Mouse (Mus musculus) stomach, postnatal 0 days (tissue): Measurements from ENCODE around the gene Nfib. TPM values are rescaled to one million over a fixed set of nuclear protein-coding genes. Genes with fewer than 3 reads are reported as not detected.

Experiments used
- ATAC-seq: fragments of 200-750 bp; cut with Nextera tagmentation; 2 replicates; pipeline ENCODE4 v1.8.0; 2017; ENCODE audit not compliant: low FRiP score, low TSS enrichment
- DNase-seq: peaks from one replicate; pipeline ENCODE4 v3.0.0-alpha.2; 2016; ENCODE audit warnings: low spot score
- H3K27ac ChIP-seq: fragments of 300-500 bp; sonication (generic); replicated peaks from 2 replicates; pipeline ENCODE4 v1.5.1; 2014; ENCODE audit warnings: mild to moderate bottlenecking, control low read depth
- H3K27me3 ChIP-seq: fragments of 300-500 bp; sonication (generic); 2 replicates; pipeline ENCODE4 v1.6.1; 2014; ENCODE audit warnings: low read length; ENCODE audit not compliant: control insufficient read depth, insufficient read depth
- H3K36me3 ChIP-seq: fragments of 300-500 bp; sonication (generic); 2 replicates; pipeline ENCODE4 v1.6.1; 2014; ENCODE audit warnings: low read length, mixed read lengths; ENCODE audit not compliant: control insufficient read depth, insufficient read depth
- H3K4me1 ChIP-seq: fragments of 300-500 bp; sonication (generic); replicated peaks from 2 replicates; pipeline ENCODE4 v1.6.1; 2014; ENCODE audit warnings: antibody characterized with exemption; ENCODE audit not compliant: control insufficient read depth, insufficient read depth
- H3K4me2 ChIP-seq: fragments of 300-500 bp; sonication (generic); replicated peaks from 2 replicates; pipeline ENCODE4 v1.6.1; 2014; ENCODE audit warnings: low read depth, mild to moderate bottlenecking, control low read depth, moderate library complexity
- H3K4me3 ChIP-seq: fragments of 300-500 bp; sonication (generic); 2 replicates; pipeline ENCODE4 v1.5.1; 2014; ENCODE audit warnings: low read depth, low read length, control low read depth
- H3K9ac ChIP-seq: fragments of 300-500 bp; sonication (generic); 2 replicates; pipeline ENCODE4 v1.6.1; 2014; ENCODE audit warnings: mild to moderate bottlenecking, low read length, control low read depth, mixed read lengths
- H3K9me3 ChIP-seq: fragments of 300-500 bp; sonication (generic); 2 replicates; pipeline ENCODE4 v1.6.1; 2016; ENCODE audit warnings: low read length; ENCODE audit not compliant: control insufficient read depth
- CTCF ChIP-seq: IDR thresholded peaks from 2 replicates; pipeline ENCODE4 v1.5.1; 2016; ENCODE audit warnings: antibody characterized with exemption, low read depth, mild to moderate bottlenecking, moderate library complexity
- EP300 ChIP-seq: optimal IDR thresholded peaks from 2 replicates; pipeline ENCODE3; 2016; ENCODE audit warnings: antibody characterized with exemption
- WGBS: fragments of 180-500 bp; shearing (Covaris S2); extraction: QIAGEN DNeasy Blood & Tissue Kit; methylation state at CpG from one replicate; pipeline ENCODE4 v1.1.7; 2014; 5-methylcytosine and 5-hydroxymethylcytosine counted together
- polyA plus RNA-seq: library from polyadenylated mRNA; unstranded; fragments of >200 nt; fragmentation: Nextera tagmentation; extraction: Ambion mirVana; gene quantifications from 2 replicates; pipeline ENCODE4 v1.2.1, GENCODE M21; 2015

The Nfib gene
- polyA plus RNA-seq, 1 experiment from 2014 or later: 19.9 TPM

DNA sequence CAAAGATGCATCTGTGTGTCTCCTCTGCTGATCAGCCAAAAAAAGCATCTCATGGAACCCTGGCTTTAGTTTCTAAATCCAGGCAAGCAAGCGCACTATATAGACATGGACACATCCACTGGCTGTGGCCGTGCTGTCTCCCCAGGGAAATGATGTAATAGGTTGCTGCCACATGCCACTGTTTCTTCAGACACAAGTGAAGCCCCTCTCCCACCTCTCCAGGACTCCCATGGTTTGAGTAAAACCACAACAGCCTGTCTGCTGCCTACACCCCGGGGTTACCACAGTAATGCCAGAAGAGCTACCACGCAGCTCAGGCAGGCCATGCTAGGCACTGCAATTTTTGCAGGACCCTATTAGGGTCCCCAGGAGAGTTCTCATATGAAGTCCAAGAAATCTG lies 101.0 kb downstream of the Nfib start:
- Histone ChIP-seq H3K9ac (no peak overlapping the region), H3K4me2 (peak overlapping the region; percentile 20), H3K4me1 (no peaks in the 10 kb centered on the region; the same call in 1 of the 2 replicates), H3K9me3 (no peaks in the 10 kb centered on the region), H3K36me3 (no peaks in the 10 kb centered on the region), H3K27ac (0 out of 2 replicates have a peak overlapping the region, but pooled peaks have one; percentile 45), H3K4me3 (no peak overlapping the region), H3K27me3 (no peaks in the 10 kb centered on the region)
- ATAC-seq (no peak), DNase-seq (no peak)
- no peak for TF ChIP-seq CTCF
- TF ChIP-seq EP300: no peak
- 59% methylated on average over 4 of the region's 4 CpGs for WGBS

DNA sequence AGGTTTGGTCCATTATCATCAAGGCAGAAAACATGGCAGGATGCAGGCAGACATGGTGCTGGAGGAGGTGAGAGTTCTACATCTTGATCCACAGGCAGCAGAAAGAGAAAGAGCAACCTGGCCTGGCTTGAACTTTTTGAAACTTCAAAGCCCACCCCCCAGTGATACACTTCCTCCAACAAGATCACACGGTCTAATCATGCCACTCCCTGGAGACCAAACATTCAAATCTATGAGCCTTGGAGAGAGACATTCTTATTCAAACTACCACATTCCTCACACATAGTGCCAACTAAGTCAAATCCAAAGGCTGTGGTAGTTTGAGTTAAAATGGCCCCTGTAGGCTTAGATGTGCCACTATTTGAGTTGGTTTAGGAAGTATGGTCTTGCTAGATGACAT lies 104.9 kb downstream of the Nfib start:
- Histone ChIP-seq H3K27me3 (no peaks in the 10 kb centered on the region), H3K4me3 (no peak overlapping the region), H3K36me3 (no peaks in the 10 kb centered on the region), H3K4me1 (no peaks in the 10 kb centered on the region; the same call in 1 of the 2 replicates), H3K27ac (no peak overlapping the region), H3K4me2 (no peak overlapping the region), H3K9me3 (no peaks in the 10 kb centered on the region), H3K9ac (no peak overlapping the region)
- DNase-seq (no peak), ATAC-seq (no peak)
- no peak for TF ChIP-seq CTCF
- TF ChIP-seq EP300: no peak
- 79% methylated on average over 1 of the region's 1 CpGs for WGBS

DNA sequence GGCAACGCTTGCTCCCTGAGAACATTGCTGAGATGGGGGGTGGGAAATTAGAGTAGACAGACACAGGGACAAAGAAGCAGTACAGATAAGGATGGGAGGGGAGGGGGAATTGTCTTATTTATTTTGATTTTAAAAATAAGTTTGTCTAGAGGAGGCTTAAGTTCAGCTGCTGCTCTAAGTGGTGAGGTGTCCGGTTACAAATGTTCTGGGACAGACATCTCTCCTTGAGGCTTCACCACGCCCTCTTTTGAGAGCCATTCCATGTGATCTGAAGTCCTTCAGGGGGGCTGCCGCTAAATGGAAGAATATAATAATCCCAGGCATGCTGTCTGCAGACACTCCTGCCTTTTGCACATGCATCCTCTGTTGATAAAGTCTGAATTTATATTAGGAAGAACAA lies 107.1 kb downstream of the Nfib start:
- TF ChIP-seq EP300: no peak
- no peak for TF ChIP-seq CTCF
- Histone ChIP-seq H3K4me2 (no peak overlapping the region), H3K27ac (no peak overlapping the region), H3K4me3 (no peak overlapping the region), H3K36me3 (no peaks in the 10 kb centered on the region), H3K27me3 (no peaks in the 10 kb centered on the region), H3K4me1 (no peaks in the 10 kb centered on the region), H3K9me3 (no peaks in the 10 kb centered on the region), H3K9ac (no peak overlapping the region)
- DNase-seq (no peak), ATAC-seq (no peak; the same call in 1 of the 2 replicates)
- WGBS: 33% methylated on average over 4 of the region's 4 CpGs

DNA sequence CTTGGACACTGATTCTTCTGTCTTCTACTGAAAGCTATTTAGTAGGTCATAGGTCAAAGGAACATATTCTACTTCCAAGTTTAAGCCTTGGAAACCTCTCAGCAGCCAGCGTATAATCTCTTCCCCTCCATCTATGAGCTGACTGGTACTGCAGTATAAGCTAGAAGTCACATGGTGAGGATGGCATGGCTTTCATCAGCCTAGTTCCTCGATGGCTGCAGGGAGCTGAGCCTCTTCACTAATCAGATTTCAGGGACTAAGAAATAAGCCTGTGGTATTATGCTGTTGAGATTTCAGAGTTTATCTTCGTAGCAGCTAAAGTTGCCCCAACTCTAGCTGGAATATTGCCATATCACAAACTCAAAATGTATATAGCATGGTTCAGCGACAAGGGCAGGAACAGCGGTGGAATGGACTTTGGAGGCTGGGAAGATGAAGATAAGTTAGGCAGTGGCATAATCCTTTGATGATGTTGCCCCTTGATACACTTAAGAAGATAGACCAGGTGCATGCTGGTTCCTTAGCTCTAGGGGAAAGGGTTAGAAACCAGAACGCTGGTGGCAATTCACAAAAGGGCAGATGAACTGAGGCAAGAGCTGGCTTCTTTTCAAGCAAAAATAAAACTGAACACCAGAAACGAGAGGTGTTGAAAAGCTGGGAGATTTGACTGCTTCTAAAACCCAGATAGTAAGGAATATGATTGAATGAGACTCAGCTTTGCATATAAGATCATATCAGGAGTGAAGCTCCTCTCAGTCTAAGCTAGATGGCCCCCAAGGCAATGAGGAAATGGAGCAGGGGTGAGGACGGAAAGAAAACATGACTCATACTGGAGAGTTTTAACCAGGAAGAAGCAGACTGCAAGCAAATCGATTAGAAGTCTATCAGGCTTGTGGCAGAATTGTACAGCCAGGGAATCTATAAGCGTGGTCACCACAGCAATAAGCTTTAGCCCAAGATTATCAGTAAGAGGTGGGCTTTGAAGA lies 111.6 kb downstream of the Nfib start:
- ATAC-seq (peak; percentile 89), DNase-seq (peak; percentile 39)
- H3K36me3 ChIP-seq: no peaks in the 10 kb centered on the region
- H3K4me2 ChIP-seq: no peak overlapping the region
- no peak overlapping the region for H3K27ac ChIP-seq
- H3K9me3 ChIP-seq: no peaks in the 10 kb centered on the region
- H3K4me3 ChIP-seq: no peak overlapping the region
- H3K27me3 ChIP-seq: no peaks in the 10 kb centered on the region
- no peaks in the 10 kb centered on the region for H3K4me1 ChIP-seq
- H3K9ac ChIP-seq: no peak overlapping the region
- TF ChIP-seq CTCF (peak; percentile 15; the same call in 1 of the 2 replicates), EP300 (no peak)
- 59% methylated on average over 10 of the region's 10 CpGs for WGBS

DNA sequence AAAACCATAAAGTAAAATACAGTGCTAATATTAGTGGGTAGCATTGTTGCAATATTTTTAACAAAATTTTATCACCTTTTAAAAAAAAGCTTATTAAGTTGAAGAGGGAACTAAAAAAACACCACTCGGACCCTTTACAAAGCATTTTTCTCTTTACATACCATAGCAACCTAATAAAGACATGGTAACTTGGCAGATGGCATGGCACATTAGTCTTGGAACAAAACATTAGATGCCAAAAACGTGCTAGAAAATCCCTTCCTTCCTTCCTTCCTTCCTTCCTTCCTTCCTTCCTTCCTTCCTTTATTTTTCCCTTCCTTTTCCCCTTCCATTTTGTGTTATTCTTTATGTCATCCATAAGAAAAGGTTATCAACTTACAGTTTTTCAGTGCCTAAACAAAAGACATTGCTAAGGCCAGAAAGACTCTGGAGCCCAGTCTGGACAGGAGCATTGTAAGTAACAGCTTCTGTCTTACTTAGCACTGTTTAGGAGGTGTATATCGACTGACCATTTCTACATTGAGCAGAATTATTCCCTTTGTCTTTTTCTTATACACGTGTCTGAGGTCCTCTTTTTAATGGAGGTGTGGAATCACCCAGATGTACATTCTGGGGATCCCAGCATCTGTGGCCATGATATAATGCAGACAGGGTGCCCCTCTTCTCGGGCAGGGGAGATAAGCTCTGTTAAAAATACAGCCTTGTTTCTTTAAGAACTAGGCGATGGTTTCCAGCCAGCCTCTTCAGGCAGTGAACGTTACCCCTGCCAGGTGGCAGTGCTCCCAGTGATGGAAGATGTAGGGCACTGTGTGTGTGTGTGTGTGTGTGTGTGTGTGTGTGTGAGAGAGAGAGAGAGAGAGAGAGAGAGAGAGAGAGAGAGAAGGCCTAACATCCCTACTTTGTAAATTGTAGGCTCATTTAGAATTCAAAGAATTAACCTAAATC lies 113.2 kb downstream of the Nfib start:
- Histone ChIP-seq H3K27ac (no peak overlapping the region), H3K9me3 (no peaks in the 10 kb centered on the region), H3K27me3 (no peaks in the 10 kb centered on the region), H3K36me3 (no peaks in the 10 kb centered on the region), H3K9ac (no peak overlapping the region), H3K4me2 (no peak overlapping the region), H3K4me3 (no peak overlapping the region), H3K4me1 (no peaks in the 10 kb centered on the region)
- 47% methylated on average over 7 of the region's 7 CpGs for WGBS
- ATAC-seq (no peak), DNase-seq (peak; percentile 18)
- peak; percentile 20; the same call in 1 of the 2 replicates for TF ChIP-seq CTCF
- TF ChIP-seq EP300: no peak
